Mouse (Mus musculus) MEL (cell line): ENCODE data around the gene Zyg11a. TPM values are rescaled to one million over a fixed set of nuclear protein-coding genes. Genes with fewer than 3 reads are reported as not detected.
"Not testable (repeated sequence)": the region's sequence is repeated elsewhere in the genome, so short reads cannot be mapped to it uniquely, and the experiment has no call there.

Experiments used
- DNase-seq: peaks from one replicate; pipeline ENCODE4 v3.0.0; 2011; ENCODE audit warnings: low read depth, low spot score
- H3K27ac ChIP-seq: 2 replicates; pipeline ENCODE4 v1.5.1; 2012; ENCODE audit warnings: low read depth, mild to moderate bottlenecking, control low read depth, low read length, moderate library complexity; ENCODE audit not compliant: control insufficient read depth
- H3K27me3 ChIP-seq, 2 experiments: fragments of 150-350 bp in 1 of 2; sonication (generic) in 1 of 2; 2 replicates each; pipeline ENCODE4 v1.6.1; 2012; ENCODE audit warnings: low read length in 2 of 2, mild to moderate bottlenecking in 2 of 2, improper control_type of control experiment in 1 of 2, moderate library complexity in 1 of 2; ENCODE audit not compliant: insufficient read depth in 2 of 2, control insufficient read depth in 1 of 2
- H3K36me3 ChIP-seq, 2 experiments: 2 replicates each; pipeline ENCODE4 v1.6.1; 2012 to 2014; ENCODE audit warnings: low read length in 2 of 2, improper control_type of control experiment in 1 of 2, inconsistent platforms in 1 of 2, mild to moderate bottlenecking in 1 of 2; ENCODE audit not compliant: insufficient read depth in 2 of 2, control insufficient read depth in 1 of 2
- H3K4me1 ChIP-seq, 2 experiments: fragments of 150-350 bp in 1 of 2; sonication (generic) in 1 of 2; 2 replicates each; pipeline ENCODE4 v1.6.1; 2012; ENCODE audit warnings: low read length in 2 of 2, improper control_type of control experiment in 1 of 2, mild to moderate bottlenecking in 1 of 2; ENCODE audit not compliant: insufficient read depth in 2 of 2, control insufficient read depth in 1 of 2
- H3K4me3 ChIP-seq, 2 experiments: fragments of 150-350 bp in 1 of 2; sonication (generic) in 1 of 2; 2 replicates each; pipeline ENCODE4 v1.5.1; 2012; ENCODE audit warnings: low read depth in 2 of 2, low read length in 2 of 2, mild to moderate bottlenecking in 2 of 2, moderate library complexity in 2 of 2, control low read depth in 1 of 2, improper control_type of control experiment in 1 of 2; ENCODE audit not compliant: control insufficient read depth in 1 of 2, insufficient read depth in 1 of 2
- H3K79me2 ChIP-seq: 2 replicates; pipeline ENCODE4 v1.6.1; 2012; ENCODE audit warnings: mild to moderate bottlenecking, low read length, moderate library complexity; ENCODE audit not compliant: control insufficient read depth, poor library complexity, insufficient read depth
- H3K9ac ChIP-seq: 2 replicates; pipeline ENCODE4 v1.6.1; 2012; ENCODE audit warnings: low read depth, mild to moderate bottlenecking, control low read depth, low read length, moderate library complexity; ENCODE audit not compliant: control insufficient read depth, poor library complexity, severe bottlenecking
- H3K9me3 ChIP-seq: fragments of 150-350 bp; sonication (generic); replicated peaks from 2 replicates; pipeline ENCODE4 v1.6.1; 2012; ENCODE audit warnings: mild to moderate bottlenecking, low read length, improper control_type of control experiment, moderate library complexity; ENCODE audit not compliant: insufficient read depth
- CHD1 ChIP-seq: IDR thresholded peaks from 2 replicates; pipeline ENCODE4 v1.6.1; 2012; ENCODE audit warnings: low read depth, mild to moderate bottlenecking, inconsistent platforms, low read length, improper control_type of control experiment
- CTCF ChIP-seq, 3 experiments: IDR thresholded peaks in 2 of 3; conservative IDR thresholded peaks in 1 of 3; 2 replicates each; pipeline ENCODE4 v1.5.1; 2011 to 2012; ENCODE audit warnings: low read length in 3 of 3, low read depth in 2 of 3, mild to moderate bottlenecking in 2 of 3, improper control_type of control experiment in 1 of 3, inconsistent platforms in 1 of 3, mixed read lengths in 1 of 3, moderate library complexity in 1 of 3; ENCODE audit not compliant: control insufficient read depth in 1 of 3, insufficient read depth in 1 of 3, poor library complexity in 1 of 3, severe bottlenecking in 1 of 3
- E2F4 ChIP-seq: IDR thresholded peaks from 2 replicates; pipeline ENCODE4 v1.6.1; 2011; ENCODE audit warnings: low read depth, low read length, improper control_type of control experiment, borderline replicate concordance
- ELF1 ChIP-seq: IDR thresholded peaks from 2 replicates; pipeline ENCODE4 v1.6.1; 2014; ENCODE audit warnings: low read depth, mild to moderate bottlenecking, inconsistent platforms, low read length, improper control_type of control experiment, moderate library complexity
- GABPA ChIP-seq: IDR thresholded peaks from 2 replicates; pipeline ENCODE4 v1.6.1; 2012; ENCODE audit warnings: low read depth, mild to moderate bottlenecking, inconsistent platforms, low read length, improper control_type of control experiment, moderate library complexity
- MAZ ChIP-seq: IDR thresholded peaks from 2 replicates; pipeline ENCODE4 v1.6.1; 2012; ENCODE audit warnings: low read depth, mild to moderate bottlenecking, inconsistent platforms, low read length, improper control_type of control experiment
- MXI1 ChIP-seq: IDR thresholded peaks from 2 replicates; pipeline ENCODE4 v1.6.1; 2011; ENCODE audit warnings: mild to moderate bottlenecking, low read depth, low read length, improper control_type of control experiment
- MYC ChIP-seq: IDR thresholded peaks from 2 replicates; pipeline ENCODE4 v1.6.1; 2011; ENCODE audit warnings: low read depth, mild to moderate bottlenecking, low read length, improper control_type of control experiment, moderate library complexity
- POLR2A ChIP-seq, 2 experiments: IDR thresholded peaks; 2 replicates each; pipeline ENCODE4 v1.6.1; 2011 to 2012; ENCODE audit warnings: low read length in 2 of 2, mild to moderate bottlenecking in 2 of 2, control low read depth in 1 of 2, improper control_type of control experiment in 1 of 2, low read depth in 1 of 2, moderate library complexity in 1 of 2; ENCODE audit not compliant: control insufficient read depth in 1 of 2, insufficient read depth in 1 of 2, poor library complexity in 1 of 2
- RAD21 ChIP-seq: IDR thresholded peaks from 2 replicates; pipeline ENCODE4 v1.6.1; 2011; ENCODE audit warnings: mild to moderate bottlenecking, low read depth, low read length, improper control_type of control experiment
- SIN3A ChIP-seq: IDR thresholded peaks from 2 replicates; pipeline ENCODE4 v1.6.1; 2012; ENCODE audit warnings: low read length, improper control_type of control experiment, inconsistent platforms
- SMC3 ChIP-seq: IDR thresholded peaks from 2 replicates; pipeline ENCODE4 v1.6.1; 2011; ENCODE audit warnings: low read depth, low read length, improper control_type of control experiment
- USF1 ChIP-seq: IDR thresholded peaks from 2 replicates; pipeline ENCODE4 v1.6.1; 2014; ENCODE audit warnings: low read depth, mild to moderate bottlenecking, inconsistent platforms, low read length, improper control_type of control experiment, moderate library complexity
- ZKSCAN1 ChIP-seq: IDR thresholded peaks from 2 replicates; pipeline ENCODE4 v1.6.1; 2012; ENCODE audit warnings: low read depth, mild to moderate bottlenecking, inconsistent platforms, low read length, improper control_type of control experiment, moderate library complexity
- polyA plus RNA-seq, 2 experiments: library from polyadenylated mRNA; stranded (reverse) in 1 of 2; unstranded in 1 of 2; fragments of >175 nt in 1 of 2; fragments of >200 nt in 1 of 2; gene quantifications; 2 replicates each; pipeline versions ENCODE4 v1.2.1 to v1.2.4; 2012; ENCODE audit warnings: low replicate concordance in 2 of 2, low read depth in 1 of 2; ENCODE audit not compliant: insufficient read length in 2 of 2, insufficient read depth in 1 of 2, missing spikeins in 1 of 2
- total RNA-seq: library from RNA; depleted of rRNA; stranded (reverse); fragments of 300-350 nt; gene quantifications from 2 replicates; pipeline ENCODE4 v1.2.3, GENCODE M21; 2012

Gene Zyg11a
- total and polyA plus RNA-seq, 3 experiments: 0.18 TPM; not detected in 2

DNA sequence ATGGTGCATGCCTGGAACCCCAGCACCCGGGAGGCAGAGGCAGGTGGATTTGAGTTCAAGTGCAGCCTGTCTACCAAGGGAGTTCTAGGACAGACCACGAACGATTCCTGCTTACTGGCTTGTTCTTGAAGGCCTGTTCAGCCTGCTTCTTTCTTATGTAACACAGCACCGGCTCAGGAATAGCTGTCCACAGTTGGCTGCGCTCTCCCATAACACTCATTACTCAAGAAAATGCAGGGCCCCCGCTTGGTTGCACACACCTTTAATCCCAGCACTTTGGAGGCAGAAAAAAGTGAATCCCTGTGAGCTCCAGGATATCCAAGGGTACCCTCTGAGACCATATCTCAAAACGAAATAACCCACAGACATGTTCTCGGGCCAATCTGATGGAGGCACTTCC, 55.9 kb downstream of the Zyg11a start:
- no peak for TF ChIP-seq ZKSCAN1
- no peak for TF ChIP-seq POLR2A (IDR thresholded peaks at IDR 0.05; ENCODE audit: control insufficient read depth in 1 of 2, insufficient read depth in 1 of 2, low read depth in 1 of 2, low read length in 2 of 2, poor library complexity in 1 of 2)
- no peak for TF ChIP-seq E2F4
- TF ChIP-seq ELF1: no peak
- TF ChIP-seq USF1: no peak
- TF ChIP-seq MXI1: no peak
- no peak for TF ChIP-seq SMC3
- TF ChIP-seq CTCF (IDR thresholded peaks at IDR 0.05 in 2 of 3, conservative IDR thresholded peaks at IDR 0.05 in 1 of 3; ENCODE audit: control insufficient read depth in 1 of 3, insufficient read depth in 1 of 3, low read depth in 2 of 3, low read length in 3 of 3, poor library complexity in 1 of 3, severe bottlenecking in 1 of 3): no peak
- TF ChIP-seq SIN3A: no peak
- no peak for TF ChIP-seq MYC
- no peak for TF ChIP-seq MAZ
- TF ChIP-seq GABPA: no peak
- no peak for TF ChIP-seq CHD1
- no peak for TF ChIP-seq RAD21
- H3K27ac ChIP-seq: no peak overlapping the region
- H3K9me3 ChIP-seq: no peaks in the 10 kb centered on the region
- no peaks in the 10 kb centered on the region for H3K4me1 ChIP-seq
- no peak for DNase-seq
- H3K4me3 ChIP-seq: no peak overlapping the region
- no peaks in the 10 kb centered on the region for H3K36me3 ChIP-seq
- H3K9ac ChIP-seq: no peak overlapping the region
- H3K27me3 ChIP-seq: peaks cover 0 to 3% of the 10 kb centered on the region in 2 experiments
- H3K79me2 ChIP-seq: no peaks in the 10 kb centered on the region

DNA sequence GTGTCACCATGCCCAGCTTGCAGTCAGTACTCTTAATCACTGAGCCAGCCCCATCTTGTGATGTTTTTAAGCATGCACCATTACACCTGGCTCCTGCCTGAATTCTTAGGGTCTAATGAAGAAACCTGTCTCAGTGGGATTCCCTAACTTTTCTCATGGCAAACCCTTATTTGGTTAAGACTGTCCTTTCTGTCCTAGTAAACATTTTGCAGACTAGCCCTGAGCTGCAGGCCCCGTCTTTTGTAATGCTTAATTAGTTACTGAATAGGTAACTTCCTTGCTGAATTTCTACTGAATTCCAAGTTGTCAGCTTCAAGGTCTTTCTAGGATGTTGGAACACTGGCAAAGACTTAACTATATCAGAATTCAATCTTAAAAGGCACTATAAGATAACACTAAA, 62.7 kb downstream of the Zyg11a start:
- H3K4me1 ChIP-seq, H3K27ac ChIP-seq, H3K9me3 ChIP-seq, H3K9ac ChIP-seq, H3K79me2 ChIP-seq, H3K27me3 ChIP-seq, H3K4me3 ChIP-seq, DNase-seq, H3K36me3 ChIP-seq: not testable (repeated sequence)

DNA sequence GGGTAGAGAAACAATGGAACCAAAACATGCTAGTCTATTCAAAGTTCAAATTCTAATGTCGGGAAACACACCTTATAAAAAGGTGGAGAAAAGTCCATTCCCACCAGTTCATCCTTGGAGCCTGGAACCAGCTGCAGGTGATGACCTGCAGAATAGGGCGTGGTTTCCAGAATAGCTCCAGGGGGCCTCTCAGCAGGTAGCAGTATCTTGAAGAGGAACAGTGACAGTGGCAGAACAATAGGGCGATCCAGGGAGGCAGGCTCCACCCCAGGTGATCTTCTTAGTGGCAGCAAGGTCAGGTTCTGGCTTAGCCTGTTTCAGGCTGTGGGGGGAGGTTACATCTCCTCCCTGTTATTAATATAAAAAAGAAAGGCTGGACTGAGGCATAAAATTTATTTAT, 72.3 kb downstream of the Zyg11a start:
- H3K4me1 ChIP-seq, H3K27ac ChIP-seq, H3K79me2 ChIP-seq, H3K9me3 ChIP-seq, DNase-seq, H3K36me3 ChIP-seq, H3K27me3 ChIP-seq, H3K4me3 ChIP-seq, H3K9ac ChIP-seq: not testable (repeated sequence)
